Mouse (Mus musculus): ENCODE measurements around the gene Gm21977. TPM values are rescaled to one million over a fixed set of nuclear protein-coding genes. Genes with fewer than 3 reads are reported as not detected.
"Not testable (repeated sequence)": the region's sequence is repeated elsewhere in the genome, so short reads cannot be mapped to it uniquely, and the experiment has no call there.

Gm21977 gene
- polyA plus RNA-seq (2016; fragmentation: Nextera tagmentation; extraction: Ambion mirVana) = not detected in 2 replicates

DNA sequence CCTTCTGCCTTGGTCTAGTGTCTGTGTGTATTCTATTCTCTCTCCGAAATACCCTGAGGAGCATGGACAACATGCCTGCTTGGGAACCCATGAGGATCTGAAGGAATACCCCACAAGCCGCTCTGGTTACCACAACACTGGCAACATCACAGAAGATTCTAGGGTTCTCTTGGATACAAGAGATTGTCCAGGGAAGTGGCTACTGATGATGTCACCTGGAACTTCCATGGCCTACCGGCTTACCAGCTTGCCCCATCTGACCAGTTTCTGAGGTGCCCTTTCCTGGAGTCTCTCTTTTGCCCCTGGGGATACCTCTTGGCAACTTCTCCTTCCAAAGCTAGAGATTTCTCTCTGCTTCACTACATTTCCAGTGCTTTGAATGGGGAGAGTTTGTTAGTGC is at the start of gene Gm21977:
Gene Gm21977 (minus strand): TSS at position 101 of the 400 bp plus-strand sequence.
- H3K27me3 ChIP-seq (ENCODE audit: low read depth, poor library complexity, severe bottlenecking); H3K4me3 ChIP-seq; DNase-seq (ENCODE audit: low spot score); H3K9me3 ChIP-seq (replicated peaks); H3K36me3 ChIP-seq; H3K27ac ChIP-seq (replicated peaks); H3K4me1 ChIP-seq: not testable (repeated sequence)
- no CpG with 5 or more reads among the region's 3 CpGs for WGBS

Other genes with a start within 250 kb of the Gm21977 start
- not detected in 2 replicates for gene Gm3633, start 211.6 kb downstream of the Gm21977 start, polyA plus RNA-seq (2016; fragmentation: Nextera tagmentation; extraction: Ambion mirVana)
- gene Gm10378, start 197.5 kb downstream of the Gm21977 start, polyA plus RNA-seq (2016; fragmentation: Nextera tagmentation; extraction: Ambion mirVana) = not detected in 2 replicates
- not detected in 2 replicates for gene Gm3015, start 84.7 kb downstream of the Gm21977 start, polyA plus RNA-seq (2016; fragmentation: Nextera tagmentation; extraction: Ambion mirVana)
- not detected in 2 replicates for gene Gm10377, start 55.5 kb downstream of the Gm21977 start, polyA plus RNA-seq (2016; fragmentation: Nextera tagmentation; extraction: Ambion mirVana)
- gene Gm8082, start 140.1 kb upstream of the Gm21977 start, polyA plus RNA-seq (2016; fragmentation: Nextera tagmentation; extraction: Ambion mirVana) = not detected in 2 replicates
- not detected in 2 replicates for gene Gm10376, start 162.2 kb upstream of the Gm21977 start, polyA plus RNA-seq (2016; fragmentation: Nextera tagmentation; extraction: Ambion mirVana)
- not detected in 2 replicates for gene Gm8094, start 223.2 kb upstream of the Gm21977 start, polyA plus RNA-seq (2016; fragmentation: Nextera tagmentation; extraction: Ambion mirVana)
- gene Gm8104, start 247.1 kb upstream of the Gm21977 start, polyA plus RNA-seq (2016; fragmentation: Nextera tagmentation; extraction: Ambion mirVana) = not detected in 2 replicates